Mouse (Mus musculus) liver, embryonic 14.5 days (tissue): ENCODE data around the gene Rtl5.

Experiments
- CTCF ChIP-seq: IDR thresholded peaks from 2 replicates; pipeline ENCODE4 v1.5.1; 2016; ENCODE audit warnings: antibody characterized with exemption, low read depth, control low read depth
- EP300 ChIP-seq: IDR thresholded peaks from 2 replicates; pipeline ENCODE4 v1.6.1; 2016; ENCODE audit warnings: antibody characterized with exemption, low read depth

- TF ChIP-seq CTCF (no peak), EP300 (no peak)
These were observed 28.7 kb downstream of the Rtl5 start for GRCm38 (mm10) chrX:102042386-102042785.
